Mouse (Mus musculus) limb, embryonic 14.5 days (tissue): ENCODE results near the gene Rcsd1. TPM values are rescaled to one million over a fixed set of nuclear protein-coding genes. Genes with fewer than 3 reads are reported as not detected.

Source experiments
- ATAC-seq: fragments of 200-750 bp; cut with Nextera tagmentation; 2 replicates; pipeline ENCODE4 v1.8.0; 2017; ENCODE audit warnings: low read depth, moderate number of reproducible peaks, moderate TSS enrichment; ENCODE audit not compliant: low FRiP score
- DNase-seq: peaks from one replicate; pipeline ENCODE4 v3.0.0-alpha.2; 2015; ENCODE audit warnings: low spot score
- H3K27ac ChIP-seq: fragments of 300-500 bp; sonication (generic); replicated peaks from 2 replicates; pipeline ENCODE4 v1.5.1; 2014; ENCODE audit warnings: low read depth, mild to moderate bottlenecking, low read length, moderate library complexity, mixed read lengths
- H3K27me3 ChIP-seq: fragments of 300-500 bp; sonication (generic); 2 replicates; pipeline ENCODE4 v1.6.1; 2014; ENCODE audit warnings: low read length, mixed read lengths; ENCODE audit not compliant: control insufficient read depth, insufficient read depth
- H3K36me3 ChIP-seq: fragments of 300-500 bp; sonication (generic); 2 replicates; pipeline ENCODE4 v1.6.1; 2014; ENCODE audit warnings: mild to moderate bottlenecking, low read length, moderate library complexity, mixed read lengths; ENCODE audit not compliant: control insufficient read depth, insufficient read depth
- H3K4me1 ChIP-seq: fragments of 300-500 bp; sonication (generic); 2 replicates; pipeline ENCODE4 v1.6.1; 2014; ENCODE audit warnings: antibody characterized with exemption, low read length, mixed read lengths; ENCODE audit not compliant: control insufficient read depth, insufficient read depth
- H3K4me2 ChIP-seq: fragments of 300-500 bp; sonication (generic); replicated peaks from 2 replicates; pipeline ENCODE4 v1.6.1; 2014; ENCODE audit warnings: low read depth, mild to moderate bottlenecking, low read length, moderate library complexity; ENCODE audit not compliant: severe bottlenecking
- H3K4me3 ChIP-seq: fragments of 300-500 bp; sonication (generic); replicated peaks from 2 replicates; pipeline ENCODE4 v1.5.1; 2014; ENCODE audit warnings: low read length
- H3K9ac ChIP-seq: fragments of 300-500 bp; sonication (generic); 2 replicates; pipeline ENCODE4 v1.6.1; 2014; ENCODE audit warnings: mild to moderate bottlenecking, low read depth, low read length, moderate library complexity; ENCODE audit not compliant: severe bottlenecking
- H3K9me3 ChIP-seq: fragments of 300-500 bp; sonication (generic); 2 replicates; pipeline ENCODE4 v1.6.1; 2016; ENCODE audit warnings: low read length; ENCODE audit not compliant: control insufficient read depth
- POLR2A ChIP-seq: fragments of 200-500 bp; IDR thresholded peaks from 2 replicates; pipeline ENCODE4 v1.8.0; 2012; ENCODE audit warnings: inconsistent platforms, mild to moderate bottlenecking, moderate library complexity, borderline replicate concordance; ENCODE audit not compliant: insufficient read depth, insufficient read length; ENCODE audit errors: extremely low read depth
- WGBS: fragments of 180-500 bp; shearing (Covaris S2); extraction: QIAGEN DNeasy Blood & Tissue Kit; methylation state at CpG from one replicate; pipeline ENCODE4 v1.1.7; 2014; 5-methylcytosine and 5-hydroxymethylcytosine counted together
- polyA plus RNA-seq, 2 experiments: library from polyadenylated mRNA; depleted of rRNA in 1 of 2; stranded (reverse) in 1 of 2; unstranded in 1 of 2; fragments of >200 nt; fragmentation: Nextera tagmentation in 1 of 2; extraction: Ambion mirVana in 1 of 2; gene quantifications; 2 replicates each; pipeline versions ENCODE4 v1.2.1 to v1.2.3; 2012 to 2014

Rcsd1 gene
- 16.7 and 17.9 TPM in 2 replicates for polyA plus RNA-seq (2012; rRNA removed)
- polyA plus RNA-seq (2014; fragmentation: Nextera tagmentation; extraction: Ambion mirVana), result 9.5 and 9.6 TPM in 2 replicates

GRCm38 (mm10) chr1:165709629-165710256 lies at the start of gene Rcsd1:
Gene Rcsd1, minus strand, starts transcription at chr1:165709757.
- Histone ChIP-seq H3K4me1 (0 out of 2 replicates have a peak, but pooled peaks cover 2% of the 10 kb centered on the region), H3K36me3 (no peaks in the 10 kb centered on the region), H3K9ac (no peak within 1 kb of the TSS), H3K4me3 (no peak within 1 kb of the TSS), H3K4me2 (peak within 1 kb of the TSS; percentile 83), H3K9me3 (no peaks in the 10 kb centered on the region), H3K27me3 (no peaks in the 10 kb centered on the region), H3K27ac (no peak within 1 kb of the TSS)
- 57% methylated on average over 5 of the region's 5 CpGs for WGBS
- DNase-seq (no peak), ATAC-seq (no peak)
- no peak for TF ChIP-seq POLR2A

GRCm38 (mm10) chr1:165755194-165755593 lies 45.6 kb upstream of the Rcsd1 start:
- H3K36me3 ChIP-seq, result no peaks in the 10 kb centered on the region
- H3K4me1 ChIP-seq, result no peaks in the 10 kb centered on the region
- H3K4me3 ChIP-seq, result no peak overlapping the region
- H3K27ac ChIP-seq, result no peak overlapping the region
- no peak overlapping the region for H3K4me2 ChIP-seq
- ATAC-seq (no peak), DNase-seq (no peak)
- TF ChIP-seq POLR2A, result no peak
- no peak overlapping the region for H3K9ac ChIP-seq
- 25% methylated on average over 4 of the region's 4 CpGs for WGBS
- no peaks in the 10 kb centered on the region for H3K27me3 ChIP-seq
- 0 out of 2 replicates have a peak, but pooled peaks cover 3% of the 10 kb centered on the region for H3K9me3 ChIP-seq

GRCm38 (mm10) chr1:165754205-165754604 lies 44.6 kb upstream of the Rcsd1 start:
- H3K4me3 ChIP-seq, result no peak overlapping the region
- no peaks in the 10 kb centered on the region for H3K36me3 ChIP-seq
- no peak for ATAC-seq
- TF ChIP-seq POLR2A, result no peak
- no peak overlapping the region for H3K27ac ChIP-seq
- no peak overlapping the region for H3K4me2 ChIP-seq
- no peak overlapping the region for H3K9ac ChIP-seq
- no peaks in the 10 kb centered on the region for H3K27me3 ChIP-seq
- no peak for DNase-seq
- 87% methylated on average over 6 of the region's 6 CpGs for WGBS
- no peaks in the 10 kb centered on the region for H3K4me1 ChIP-seq
- 0 out of 2 replicates have a peak, but pooled peaks cover 3% of the 10 kb centered on the region for H3K9me3 ChIP-seq

- Histone ChIP-seq H3K27me3 (no peaks in the 10 kb centered on the region), H3K4me2 (no peak overlapping the region), H3K36me3 (no peaks in the 10 kb centered on the region), H3K4me1 (no peaks in the 10 kb centered on the region), H3K27ac (no peak overlapping the region), H3K4me3 (no peak overlapping the region), H3K9me3 (0 out of 2 replicates have a peak, but pooled peaks cover 3% of the 10 kb centered on the region), H3K9ac (no peak overlapping the region)
- ATAC-seq, result no peak
- TF ChIP-seq POLR2A, result no peak
- no peak for DNase-seq
- WGBS, result 77% methylated on average over 5 of the region's 5 CpGs
These were observed 42.3 kb upstream of the Rcsd1 start for GRCm38 (mm10) chr1:165751838-165752237.

GRCm38 (mm10) chr1:165751142-165751541 lies 41.6 kb upstream of the Rcsd1 start:
- no peaks in the 10 kb centered on the region for H3K27me3 ChIP-seq
- DNase-seq, result no peak

More at GRCm38 (mm10) chr1:165751142-165751541, 41.6 kb upstream of the Rcsd1 start:
- Histone ChIP-seq H3K27ac (no peak overlapping the region), H3K9me3 (0 out of 2 replicates have a peak, but pooled peaks cover 3% of the 10 kb centered on the region), H3K36me3 (no peaks in the 10 kb centered on the region), H3K4me1 (no peaks in the 10 kb centered on the region), H3K4me3 (no peak overlapping the region), H3K9ac (no peak overlapping the region), H3K4me2 (no peak overlapping the region)
- no peak for TF ChIP-seq POLR2A
- ATAC-seq, result no peak
